Mouse (Mus musculus) CH12.LX (cell line): ENCODE measurements around the gene Tmem252. TPM values are rescaled to one million over a fixed set of nuclear protein-coding genes. Genes with fewer than 3 reads are reported as not detected.

Experiments used
- DNase-seq: peaks from one replicate; pipeline ENCODE4 v3.0.0-alpha.2; 2013; ENCODE audit errors: extremely low read depth
- H3K27ac ChIP-seq: 2 replicates; pipeline ENCODE4 v1.5.1; 2012; ENCODE audit warnings: low read depth, mild to moderate bottlenecking, control low read depth, moderate library complexity; ENCODE audit not compliant: insufficient read depth
- H3K27me3 ChIP-seq: replicated peaks from 2 replicates; pipeline ENCODE3; 2012; ENCODE audit warnings: inconsistent platforms
- H3K36me3 ChIP-seq, 2 experiments: replicated peaks in 1 of 2; 2 replicates each; pipeline versions ENCODE3 to v1.6.1; 2012; ENCODE audit warnings: inconsistent platforms in 1 of 2, low read length in 1 of 2, mild to moderate bottlenecking in 1 of 2, mixed read lengths in 1 of 2, moderate library complexity in 1 of 2; ENCODE audit not compliant: control insufficient read depth in 1 of 2, insufficient read depth in 1 of 2
- H3K4me1 ChIP-seq, 2 experiments: 2 replicates each; pipeline ENCODE4 v1.6.1; 2012; ENCODE audit warnings: inconsistent platforms in 1 of 2, moderate library complexity in 1 of 2; ENCODE audit not compliant: insufficient read depth in 2 of 2, control insufficient read depth in 1 of 2
- H3K4me2 ChIP-seq: 2 replicates; pipeline ENCODE4 v1.6.1; 2012; ENCODE audit warnings: low read depth, mild to moderate bottlenecking, control low read depth; ENCODE audit not compliant: poor library complexity, insufficient read depth, severe bottlenecking
- H3K4me3 ChIP-seq, 3 experiments: fragments of 150-350 bp in 1 of 3; sonication (generic) in 1 of 3; replicated peaks in 1 of 3; 2 replicates each; pipeline versions ENCODE3 to v1.5.1; 2011 to 2012; ENCODE audit warnings: low read depth in 2 of 3, low read length in 2 of 3, mild to moderate bottlenecking in 2 of 3, moderate library complexity in 2 of 3, control low read depth in 1 of 3, improper control_type of control experiment in 1 of 3, inconsistent platforms in 1 of 3, mixed read lengths in 1 of 3; ENCODE audit not compliant: poor library complexity in 1 of 3
- H3K79me2 ChIP-seq: replicated peaks from 2 replicates; pipeline ENCODE4 v1.6.1; 2012; ENCODE audit warnings: mild to moderate bottlenecking, moderate library complexity; ENCODE audit not compliant: control insufficient read depth, poor library complexity, insufficient read depth, severe bottlenecking; ENCODE audit errors: extremely low read depth
- H3K9ac ChIP-seq: 2 replicates; pipeline ENCODE4 v1.6.1; 2012; ENCODE audit warnings: low read depth, mild to moderate bottlenecking, control low read depth, moderate library complexity; ENCODE audit not compliant: insufficient read depth
- H3K9me3 ChIP-seq: replicated peaks from 2 replicates; pipeline ENCODE3; 2012; ENCODE audit warnings: low read length, inconsistent platforms, mixed read lengths
- CHD2 ChIP-seq: IDR thresholded peaks from 2 replicates; pipeline ENCODE4 v1.6.1; 2011; ENCODE audit warnings: low read length, improper control_type of control experiment
- ETS1 ChIP-seq: conservative IDR thresholded peaks from 2 replicates; pipeline ENCODE4 v1.6.1; 2012; ENCODE audit warnings: low read depth, mild to moderate bottlenecking, inconsistent platforms, low read length, improper control_type of control experiment, moderate library complexity
- HCFC1 ChIP-seq: IDR thresholded peaks from 2 replicates; pipeline ENCODE4 v1.6.1; 2012; ENCODE audit warnings: low read depth, mild to moderate bottlenecking, inconsistent platforms, low read length, improper control_type of control experiment
- IRF4 ChIP-seq: IDR thresholded peaks from 2 replicates; pipeline ENCODE4 v1.6.1; 2014; ENCODE audit warnings: low read depth, mild to moderate bottlenecking, inconsistent platforms, low read length, improper control_type of control experiment
- JUN ChIP-seq: IDR thresholded peaks from 2 replicates; pipeline ENCODE4 v1.6.1; 2011; ENCODE audit warnings: low read depth, mild to moderate bottlenecking, low read length, improper control_type of control experiment, moderate library complexity; ENCODE audit not compliant: insufficient read depth
- KAT2A ChIP-seq: IDR thresholded peaks from 2 replicates; pipeline ENCODE4 v1.6.1; 2012; ENCODE audit warnings: low read length, improper control_type of control experiment, inconsistent platforms; ENCODE audit not compliant: insufficient replicate concordance
- MEF2A ChIP-seq: IDR thresholded peaks from 2 replicates; pipeline ENCODE4 v1.6.1; 2014; ENCODE audit warnings: low read depth, mild to moderate bottlenecking, inconsistent platforms, low read length, improper control_type of control experiment, borderline replicate concordance
- MYC ChIP-seq: IDR thresholded peaks from 2 replicates; pipeline ENCODE4 v1.6.1; 2011; ENCODE audit warnings: low read depth, mild to moderate bottlenecking, improper control_type of control experiment, low read length
- POLR2A ChIP-seq: IDR thresholded peaks from 2 replicates; pipeline ENCODE4 v1.6.1; 2011; ENCODE audit warnings: low read depth, mild to moderate bottlenecking, improper control_type of control experiment, low read length
- SMC3 ChIP-seq: IDR thresholded peaks from 2 replicates; pipeline ENCODE4 v1.6.1; 2011; ENCODE audit warnings: low read depth, low read length, improper control_type of control experiment
- TBP ChIP-seq: conservative IDR thresholded peaks from 2 replicates; pipeline ENCODE4 v1.6.1; 2011; ENCODE audit warnings: low read depth, low read length, improper control_type of control experiment
- TCF12 ChIP-seq: IDR thresholded peaks from 2 replicates; pipeline ENCODE4 v1.6.1; 2014; ENCODE audit warnings: low read depth, mild to moderate bottlenecking, inconsistent platforms, low read length, improper control_type of control experiment
- UBTF ChIP-seq: IDR thresholded peaks from 2 replicates; pipeline ENCODE4 v1.6.1; 2012; ENCODE audit warnings: low read depth, mild to moderate bottlenecking, inconsistent platforms, low read length, improper control_type of control experiment, moderate library complexity
- USF2 ChIP-seq: conservative IDR thresholded peaks from 2 replicates; pipeline ENCODE4 v1.6.1; 2011; ENCODE audit warnings: low read depth, low read length, improper control_type of control experiment
- ZNF384 ChIP-seq: IDR thresholded peaks from 2 replicates; pipeline ENCODE4 v1.6.1; 2012; ENCODE audit warnings: low read depth, low read length, improper control_type of control experiment, inconsistent platforms
- dilution Hi-C: fragments of 300-500 bp; cut with MboI; formaldehyde crosslinking; loops from 2 replicates; pipeline ENCODE4 v1.14.3; 2020; ENCODE audit warnings: low sequenced_read_pairs; ENCODE audit not compliant: extremely low pct_unique_long_range_greater_than_20kb, extremely low pct_ligation_motif_present
- in situ Hi-C: fragments of 300-500 bp; cut with MboI; formaldehyde crosslinking; loops from 3 replicates; pipeline ENCODE4 v1.14.3; 2019; ENCODE audit warnings: low sequenced_read_pairs, low pct_ligation_motif_present, low pct_unique_long_range_greater_than_20kb, mixed read lengths
- polyA plus RNA-seq: library from polyadenylated mRNA; unstranded; fragments of >175 nt; gene quantifications from 2 replicates; pipeline ENCODE4 v1.2.1, GENCODE M21; 2012; ENCODE audit warnings: low read depth; ENCODE audit not compliant: insufficient read length
- total RNA-seq, 2 experiments: library from RNA; depleted of rRNA; stranded (reverse); fragments of 300-350 nt in 1 of 2; fragments of >200 nt in 1 of 2; gene quantifications; 2 replicates each; pipeline ENCODE4 v1.2.3; 2012 to 2014

Tmem252 gene
- total RNA-seq (2012; rRNA removed) = not detected in 2 replicates
- not detected in 2 replicates for total RNA-seq (2014; rRNA removed)
- not detected in 2 replicates for polyA plus RNA-seq

- H3K9ac ChIP-seq = no peak within 1 kb of the TSS
- H3K9me3 ChIP-seq = no peaks in the 10 kb centered on the region
- in situ Hi-C loops = no loop called here
- H3K36me3 ChIP-seq = no peaks in the 10 kb centered on the region
- H3K4me3 ChIP-seq = no peak within 1 kb of the TSS
- peaks cover 0 to 19% of the 10 kb centered on the region in 2 experiments; a peak in 2 of 4 replicates for H3K4me1 ChIP-seq
- no peak within 1 kb of the TSS for H3K4me2 ChIP-seq
- no peaks in the 10 kb centered on the region for H3K27me3 ChIP-seq
- TF ChIP-seq CHD2 (no peak), TCF12 (no peak), ZNF384 (no peak), SMC3 (no peak), IRF4 (no peak), MYC (no peak), HCFC1 (no peak), TBP (no peak), KAT2A (no peak), ETS1 (no peak), USF2 (no peak), JUN (no peak), MEF2A (no peak)
- no peaks in the 10 kb centered on the region for H3K79me2 ChIP-seq
- DNase-seq = no peak
- no peak within 1 kb of the TSS for H3K27ac ChIP-seq
- dilution Hi-C loops = no loop called here
These were observed at the start of gene Tmem252 for GRCm38 (mm10) chr19:24673762-24674161. Gene Tmem252, plus strand, starts transcription at chr19:24674008.

- DNase-seq = no peak
These were observed 45.8 kb upstream of the Tmem252 start for GRCm38 (mm10) chr19:24628049-24628448.

More at GRCm38 (mm10) chr19:24628049-24628448, 45.8 kb upstream of the Tmem252 start:
- H3K27me3 ChIP-seq = peaks cover 2% of the 10 kb centered on the region
- TF ChIP-seq TBP = no peak
- TF ChIP-seq UBTF = no peak
- peak; percentile 40; the same call in 1 of the 2 replicates for TF ChIP-seq ZNF384
- no peak for TF ChIP-seq KAT2A
- TF ChIP-seq POLR2A = no peak
- no peak for TF ChIP-seq USF2
- TF ChIP-seq, all 38 proteins: peak for 1
- H3K36me3 ChIP-seq = no peaks in the 10 kb centered on the region
- H3K4me1 ChIP-seq = no peaks in the 10 kb centered on the region
- dilution Hi-C loops = no loop called here
- in situ Hi-C loops = no loop called here
- H3K9ac ChIP-seq = no peak overlapping the region
- H3K9me3 ChIP-seq = no peaks in the 10 kb centered on the region
- H3K4me3 ChIP-seq = no peak overlapping the region
- H3K27ac ChIP-seq = no peak overlapping the region
- no peak overlapping the region for H3K4me2 ChIP-seq
- no peaks in the 10 kb centered on the region for H3K79me2 ChIP-seq
